Mouse (Mus musculus): ENCODE measurements around the gene Syce1. TPM values are rescaled to one million over a fixed set of nuclear protein-coding genes. Genes with fewer than 3 reads are reported as not detected.
"Not testable (repeated sequence)": the region's sequence is repeated elsewhere in the genome, so short reads cannot be mapped to it uniquely, and the experiment has no call there.

Syce1 gene
- polyA plus RNA-seq, 1 experiment from 2014 or later: 0.40 TPM

- Histone ChIP-seq H3K36me3 (peaks cover 9% of the 10 kb centered on the region), H3K9me3 (no peaks in the 10 kb centered on the region), H3K27me3 (0 out of 2 replicates have a peak, but pooled peaks cover 3% of the 10 kb centered on the region), H3K4me2 (peak overlapping the region; percentile 44), H3K27ac (replicated peaks) (no peak overlapping the region), H3K4me1 (replicated peaks) (peaks cover 27% of the 10 kb centered on the region), H3K9ac (no peak overlapping the region), H3K4me3 (no peak overlapping the region)
- peak; percentile 43; the same call in 1 of the 2 replicates for ATAC-seq (ENCODE audit: low FRiP score, low read depth)
- WGBS: 50% methylated on average over 4 of the region's 4 CpGs
Measured at GRCm38 (mm10) chr7:140820173-140820572, 32.5 kb upstream of the Syce1 start.

DNA sequence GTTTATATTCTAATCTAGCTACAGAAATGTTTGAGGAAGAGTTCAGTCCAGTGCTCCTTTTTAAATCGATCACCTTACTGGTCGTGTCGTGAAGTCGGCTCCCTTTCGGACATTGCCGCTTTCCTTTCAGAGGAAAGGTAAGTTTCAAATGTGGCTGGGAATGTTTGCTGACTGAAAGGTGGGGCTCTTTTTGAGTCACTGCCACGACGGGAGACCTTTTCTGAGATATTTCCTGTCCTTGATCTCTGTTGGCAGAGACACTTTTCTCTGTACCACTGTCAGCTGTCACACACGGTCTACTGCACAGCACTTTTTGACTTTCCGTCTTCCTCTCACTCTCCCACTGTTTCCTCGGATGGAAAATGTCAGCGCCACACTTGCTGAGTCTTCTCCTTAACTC lies 25.2 kb upstream of the Syce1 start:
- peaks cover 11% of the 10 kb centered on the region; the same call in 1 of the 2 replicates for H3K4me1 ChIP-seq (replicated peaks)
- no peaks in the 10 kb centered on the region for H3K9me3 ChIP-seq
- H3K36me3 ChIP-seq: peaks cover 44% of the 10 kb centered on the region
- H3K4me2 ChIP-seq: no peak overlapping the region
- 92% methylated on average over 12 of the region's 12 CpGs for whole genome bisulfite sequencing
- no peak overlapping the region for H3K9ac ChIP-seq
- no peaks in the 10 kb centered on the region for H3K27me3 ChIP-seq
- ATAC-seq (ENCODE audit: low FRiP score, low read depth): no peak
- H3K27ac ChIP-seq (replicated peaks): no peak overlapping the region
- no peak overlapping the region for H3K4me3 ChIP-seq

DNA sequence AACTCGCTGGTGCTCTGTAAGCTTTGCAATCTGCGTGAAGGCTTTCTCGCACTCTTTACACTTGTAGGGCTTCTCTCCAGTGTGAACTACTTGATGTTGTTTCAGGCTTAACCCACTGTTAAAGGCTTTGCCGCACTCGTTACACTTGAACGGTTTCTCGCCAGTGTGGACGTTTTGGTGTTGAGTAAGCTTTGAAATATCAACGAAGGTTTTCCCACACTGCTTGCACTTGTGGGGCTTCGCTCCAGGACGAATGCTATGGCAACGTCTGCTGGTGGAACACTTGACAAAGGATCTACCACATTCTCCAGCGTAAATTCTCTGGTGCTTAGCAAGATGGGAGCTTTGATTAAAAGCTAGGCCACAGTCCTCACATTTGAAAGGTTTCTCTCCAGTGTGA lies 24.1 kb upstream of the Syce1 start:
- no peak overlapping the region for H3K9ac ChIP-seq
- peak overlapping the region; percentile 23; the same call in 1 of the 2 replicates for H3K27ac ChIP-seq (replicated peaks)
- no peak overlapping the region for H3K4me2 ChIP-seq
- no peaks in the 10 kb centered on the region for H3K9me3 ChIP-seq
- WGBS: 83% methylated on average over 13 of the region's 13 CpGs
- H3K4me3 ChIP-seq: no peak overlapping the region
- H3K4me1 ChIP-seq (replicated peaks): no peaks in the 10 kb centered on the region
- peaks cover 40% of the 10 kb centered on the region for H3K36me3 ChIP-seq
- H3K27me3 ChIP-seq: no peaks in the 10 kb centered on the region
- 0 out of 2 replicates have a peak, but pooled peaks have one; percentile 45 for ATAC-seq (ENCODE audit: low FRiP score, low read depth)

DNA sequence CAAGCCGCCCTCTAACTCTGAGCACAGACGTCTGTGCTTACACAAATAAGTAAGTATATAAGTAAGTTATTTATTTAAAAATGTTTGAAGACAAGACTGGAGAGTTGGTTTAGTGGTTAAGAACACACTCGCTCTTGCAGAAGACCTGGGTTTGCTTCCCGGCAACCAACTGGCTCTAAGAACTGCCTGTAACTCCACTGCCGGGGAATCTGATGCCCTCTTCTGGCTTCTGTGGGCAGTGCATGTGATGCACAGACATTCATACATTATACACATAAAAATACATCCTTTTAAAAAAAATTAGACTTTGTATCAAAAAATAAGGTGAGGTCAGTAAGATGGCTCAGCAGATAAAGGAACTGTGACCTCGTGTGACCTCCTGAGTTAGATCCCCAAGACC lies 22.8 kb upstream of the Syce1 start:
- no peaks in the 10 kb centered on the region for H3K27me3 ChIP-seq
- no peak for ATAC-seq (ENCODE audit: low FRiP score, low read depth)
- H3K4me3 ChIP-seq: no peak overlapping the region
- 92% methylated on average over 6 of the region's 6 CpGs for WGBS
- no peak overlapping the region for H3K4me2 ChIP-seq
- no peak overlapping the region for H3K27ac ChIP-seq (replicated peaks)
- H3K9ac ChIP-seq: no peak overlapping the region
- H3K4me1 ChIP-seq (replicated peaks): no peaks in the 10 kb centered on the region
- no peaks in the 10 kb centered on the region for H3K9me3 ChIP-seq
- peaks cover 40% of the 10 kb centered on the region for H3K36me3 ChIP-seq

DNA sequence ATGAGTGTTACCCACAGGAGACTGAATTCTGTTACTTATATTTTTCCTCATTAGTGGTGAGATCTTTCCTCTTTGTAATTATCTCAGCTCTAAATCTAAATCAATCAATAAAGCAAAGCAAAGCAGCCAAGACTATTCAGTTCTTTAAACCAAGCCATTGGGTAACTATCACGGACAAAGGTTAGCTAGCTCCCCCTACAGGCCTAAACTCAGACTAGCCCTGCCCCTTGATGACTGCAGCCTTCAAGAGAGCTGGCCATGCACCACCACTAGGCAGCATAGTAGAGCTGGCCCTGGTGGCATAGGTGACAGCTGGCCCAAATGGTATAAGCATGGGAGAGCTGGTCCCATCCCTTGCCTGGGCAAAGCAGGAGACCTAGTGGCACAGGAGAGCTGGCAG lies 18.1 kb upstream of the Syce1 start:
- peaks cover 13% of the 10 kb centered on the region for H3K36me3 ChIP-seq
- no peak overlapping the region for H3K4me3 ChIP-seq
- H3K4me1 ChIP-seq (replicated peaks): no peaks in the 10 kb centered on the region
- no peaks in the 10 kb centered on the region for H3K27me3 ChIP-seq
- no peaks in the 10 kb centered on the region for H3K9me3 ChIP-seq
- no peak overlapping the region for H3K27ac ChIP-seq (replicated peaks)
- no peak overlapping the region for H3K9ac ChIP-seq
- peak; percentile 62 for ATAC-seq (ENCODE audit: low FRiP score, low read depth)
- no peak overlapping the region for H3K4me2 ChIP-seq
- 14% methylated on average over 1 of the region's 1 CpGs for WGBS

- no peak overlapping the region for H3K27ac ChIP-seq (replicated peaks)
- 74% methylated on average over 6 of the region's 6 CpGs for WGBS
- H3K9ac ChIP-seq: no peak overlapping the region
- no peaks in the 10 kb centered on the region for H3K9me3 ChIP-seq
- no peaks in the 10 kb centered on the region for H3K27me3 ChIP-seq
- no peaks in the 10 kb centered on the region for H3K36me3 ChIP-seq
- H3K4me3 ChIP-seq: no peak overlapping the region
- no peak for ATAC-seq (ENCODE audit: low FRiP score, low read depth)
- no peak overlapping the region for H3K4me2 ChIP-seq
- H3K4me1 ChIP-seq (replicated peaks): no peaks in the 10 kb centered on the region
Measured at GRCm38 (mm10) chr7:140802629-140803028, 15.0 kb upstream of the Syce1 start.

DNA sequence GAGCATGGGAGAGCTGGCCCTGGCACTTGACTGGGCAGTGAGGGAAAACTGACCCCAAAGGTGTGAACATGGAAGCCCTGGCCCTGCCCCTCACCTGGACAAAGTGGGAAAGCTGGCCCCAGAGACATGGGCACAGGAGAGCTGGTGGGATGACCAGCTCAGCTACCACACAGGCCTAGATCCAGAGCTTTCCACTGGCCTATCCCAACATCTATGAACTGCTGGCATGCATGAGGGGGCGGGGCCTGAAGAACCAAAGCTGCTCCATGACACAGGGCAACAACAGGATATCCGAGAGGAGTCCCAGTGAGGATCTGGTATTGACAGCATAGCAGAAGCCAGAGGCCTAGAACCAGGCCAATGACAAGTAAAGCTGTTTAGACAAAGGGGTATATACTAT lies 10.6 kb upstream of the Syce1 start:
- Histone ChIP-seq H3K9me3 (no peaks in the 10 kb centered on the region), H3K27ac (replicated peaks) (no peak overlapping the region), H3K9ac (no peak overlapping the region), H3K27me3 (no peaks in the 10 kb centered on the region), H3K4me3 (no peak overlapping the region), H3K36me3 (no peaks in the 10 kb centered on the region), H3K4me2 (no peak overlapping the region), H3K4me1 (replicated peaks) (no peaks in the 10 kb centered on the region)
- 75% methylated on average over 2 of the region's 2 CpGs for WGBS
- no peak for ATAC-seq (ENCODE audit: low FRiP score, low read depth)

- H3K36me3 ChIP-seq: no peaks in the 10 kb centered on the region
- H3K27ac ChIP-seq (replicated peaks): no peak overlapping the region
- 90% methylated on average over 3 of the region's 3 CpGs for WGBS
- H3K4me1 ChIP-seq (replicated peaks): no peaks in the 10 kb centered on the region
- H3K9me3 ChIP-seq: no peaks in the 10 kb centered on the region
- H3K4me2 ChIP-seq: no peak overlapping the region
- ATAC-seq (ENCODE audit: low FRiP score, low read depth): no peak
- H3K4me3 ChIP-seq: no peak overlapping the region
- no peak overlapping the region for H3K9ac ChIP-seq
- H3K27me3 ChIP-seq: no peaks in the 10 kb centered on the region
Measured at GRCm38 (mm10) chr7:140797619-140798018, 10.0 kb upstream of the Syce1 start.

DNA sequence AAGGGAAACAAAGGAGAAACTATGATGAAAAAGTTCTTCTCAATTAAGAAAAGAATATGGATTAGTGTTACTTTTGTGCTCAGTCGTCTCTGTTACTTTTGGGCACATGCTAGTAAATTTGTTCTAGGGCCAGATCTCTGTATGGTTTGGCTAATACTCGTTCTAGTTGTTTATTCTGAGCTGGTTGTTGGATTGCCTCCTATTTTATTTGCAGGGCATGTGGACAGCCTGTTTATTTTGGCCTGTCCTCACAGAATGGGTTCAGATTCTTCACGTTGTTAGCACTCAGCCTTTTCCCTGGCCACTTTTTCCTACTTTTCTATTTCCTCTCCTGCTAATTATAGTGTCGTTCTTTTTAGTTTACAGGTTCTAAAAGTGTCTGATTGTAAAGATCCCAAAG lies 5.9 kb upstream of the Syce1 start:
- Histone ChIP-seq H3K4me3 (no peak overlapping the region), H3K27ac (replicated peaks) (no peak overlapping the region), H3K9me3 (no peaks in the 10 kb centered on the region), H3K9ac (no peak overlapping the region), H3K36me3 (no peaks in the 10 kb centered on the region), H3K4me1 (replicated peaks) (no peaks in the 10 kb centered on the region), H3K4me2 (no peak overlapping the region), H3K27me3 (no peaks in the 10 kb centered on the region)
- WGBS: 80% methylated on average over 4 of the region's 4 CpGs
- no peak for ATAC-seq (ENCODE audit: low FRiP score, low read depth)

GRCm38 (mm10) chr7:140788053-140788435 lies 392 bp upstream of the Syce1 start:
- no peaks in the 10 kb centered on the region for H3K27me3 ChIP-seq
- no peak for ATAC-seq (ENCODE audit: low FRiP score, low read depth)
- no peaks in the 10 kb centered on the region for H3K4me1 ChIP-seq (replicated peaks)
- no peak overlapping the region for H3K4me2 ChIP-seq
- no peak overlapping the region for H3K9ac ChIP-seq
- H3K27ac ChIP-seq (replicated peaks): no peak overlapping the region
- 87% methylated on average over 7 of the region's 7 CpGs for WGBS
- no peaks in the 10 kb centered on the region for H3K9me3 ChIP-seq
- H3K4me3 ChIP-seq: no peak overlapping the region
- no peaks in the 10 kb centered on the region for H3K36me3 ChIP-seq

- H3K9ac ChIP-seq: no peak overlapping the region
- H3K9me3 ChIP-seq: no peaks in the 10 kb centered on the region
- H3K36me3 ChIP-seq: no peaks in the 10 kb centered on the region
- H3K4me3 ChIP-seq: no peak overlapping the region
- H3K27me3 ChIP-seq: no peaks in the 10 kb centered on the region
- H3K4me2 ChIP-seq: no peak overlapping the region
- H3K4me1 ChIP-seq (replicated peaks): no peaks in the 10 kb centered on the region
- ATAC-seq (ENCODE audit: low FRiP score, low read depth): no peak
- no peak overlapping the region for H3K27ac ChIP-seq (replicated peaks)
- 93% methylated on average over 4 of the region's 4 CpGs for WGBS
Measured at GRCm38 (mm10) chr7:140780548-140780947, 7.1 kb downstream of the Syce1 start.

- no peak overlapping the region for H3K27ac ChIP-seq (replicated peaks)
- no peaks in the 10 kb centered on the region for H3K27me3 ChIP-seq
- no peaks in the 10 kb centered on the region for H3K36me3 ChIP-seq
- ATAC-seq (ENCODE audit: low FRiP score, low read depth): no peak
- no peak overlapping the region for H3K4me3 ChIP-seq
- H3K9ac ChIP-seq: no peak overlapping the region
- no peak overlapping the region for H3K4me2 ChIP-seq
- WGBS: 82% methylated on average over 12 of the region's 12 CpGs
- H3K9me3 ChIP-seq: no peaks in the 10 kb centered on the region
- no peaks in the 10 kb centered on the region for H3K4me1 ChIP-seq (replicated peaks)
Measured at GRCm38 (mm10) chr7:140765888-140766739, 21.5 kb downstream of the Syce1 start.

- not testable (repeated sequence) for H3K4me1 ChIP-seq (replicated peaks); H3K9me3 ChIP-seq; ATAC-seq (ENCODE audit: low FRiP score, low read depth); H3K27me3 ChIP-seq; H3K9ac ChIP-seq; H3K27ac ChIP-seq (replicated peaks); H3K4me2 ChIP-seq; H3K4me3 ChIP-seq; H3K36me3 ChIP-seq
- WGBS: 65% methylated on average over 1 of the region's 1 CpGs
Measured at GRCm38 (mm10) chr7:140765391-140765790, 22.3 kb downstream of the Syce1 start.

All from hindbrain, embryonic 15.5 days (tissue).